Mouse (Mus musculus) heart, postnatal 14 days (tissue): ENCODE results near the gene Pygm. TPM values are rescaled to one million over a fixed set of nuclear protein-coding genes. Genes with fewer than 3 reads are reported as not detected.
A peak's percentile ranks its signal among the peaks of the same experiment; 100 is the strongest.

Experiments used
- DNase-seq, 2 experiments: peaks; one replicate each; pipeline ENCODE4 v3.0.0; 2021 to 2022
- intact Hi-C: fragments of 180-260 bp; cut with DNase I; formaldehyde crosslinking; loops from one replicate; pipeline ENCODE4 v1.15.1; 2025
- microRNA-seq, 2 experiments: library from miRNA; unstranded; fragments of <30 nt; microRNA quantifications; one replicate each; pipeline ENCODE4 v1.2.0; 2021 to 2022
- total RNA-seq, 2 experiments: library from RNA; stranded (reverse); gene quantifications; 2 replicates each; pipeline ENCODE4 v1.2.3; 2021

Pygm gene
- total RNA-seq, 2 experiments from 2014 or later, result 824 to 866 TPM

DNA sequence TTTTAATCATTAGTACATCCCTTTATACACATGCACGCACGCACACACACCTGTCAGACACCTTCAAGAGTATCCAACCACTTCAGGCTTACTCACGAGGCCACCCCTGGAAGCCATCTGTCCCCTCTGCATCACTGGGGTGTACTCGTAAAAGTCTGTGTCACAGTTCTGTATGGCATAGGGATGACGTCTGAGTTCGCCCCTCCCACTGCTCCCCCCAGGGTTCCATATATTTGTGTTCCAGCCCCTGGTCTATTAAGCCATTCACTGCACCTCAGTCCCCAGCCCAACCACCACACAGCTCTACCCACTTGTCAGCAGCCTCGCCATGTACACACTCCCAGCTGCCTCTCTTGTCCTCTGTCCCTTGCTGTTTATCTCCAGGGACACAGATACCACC, 37.8 kb downstream of the Pygm start:
- DNase-seq, result no peak
- intact Hi-C loops, result no loop called here

DNA sequence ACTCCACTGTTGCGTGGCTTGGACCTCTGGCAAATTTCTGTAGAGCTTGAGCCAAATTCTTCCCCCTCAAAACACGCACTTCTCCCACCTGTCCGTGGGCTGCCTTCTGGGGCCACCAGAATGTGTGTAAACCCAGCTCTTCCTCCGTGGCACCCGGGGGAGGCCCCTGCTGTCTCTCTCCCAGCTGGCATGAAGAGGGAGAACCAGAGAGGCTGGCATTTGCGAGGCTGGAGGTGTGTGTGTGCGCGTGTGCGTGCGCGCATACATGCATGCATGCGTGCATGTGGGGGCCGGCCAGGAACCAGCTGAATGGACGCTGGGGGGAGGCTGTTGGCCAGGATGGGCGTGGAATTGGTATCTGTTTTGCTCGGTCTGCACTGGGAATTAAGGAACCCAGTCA, 39.0 kb downstream of the Pygm start:
- no peak for DNase-seq
- intact Hi-C loops, result no loop called here

DNA sequence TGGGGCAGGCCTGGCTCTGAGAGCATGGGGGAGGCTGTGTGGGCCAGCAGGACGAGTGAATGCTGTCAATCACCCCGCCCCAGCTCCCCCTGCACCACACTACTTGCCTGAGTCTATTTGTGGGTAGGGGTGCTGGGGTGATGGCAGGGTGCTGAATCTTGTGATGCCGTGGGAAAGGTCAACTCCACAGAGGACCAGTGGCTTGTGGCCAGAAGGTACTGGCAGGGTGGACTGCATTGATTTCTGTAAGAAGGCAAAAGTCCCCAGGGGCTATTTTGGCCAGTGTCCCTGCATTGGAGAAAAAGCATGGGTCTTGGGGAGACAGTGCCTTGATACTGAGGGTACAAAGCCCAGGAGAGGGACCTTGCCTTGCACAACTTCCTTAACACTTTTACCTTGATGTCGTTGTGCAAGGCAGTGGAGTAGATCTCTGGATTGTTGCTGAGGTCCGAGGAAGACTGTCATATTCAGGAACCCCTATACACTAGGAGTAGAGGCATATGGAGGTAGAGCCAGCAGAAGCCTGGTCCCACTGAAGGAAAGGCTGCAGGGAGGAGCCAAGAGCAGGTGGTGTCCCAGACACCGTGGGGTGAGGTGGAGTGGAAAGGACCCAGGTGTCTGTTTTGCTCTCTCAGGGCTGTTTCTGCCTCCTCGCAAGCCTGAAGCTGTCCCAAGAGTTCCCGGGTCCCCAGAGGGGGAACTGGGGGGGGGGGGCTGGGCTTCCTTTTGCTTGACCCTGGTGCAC, 40.1 kb downstream of the Pygm start:
- no peak for DNase-seq
- intact Hi-C loops, result no loop called here

DNA sequence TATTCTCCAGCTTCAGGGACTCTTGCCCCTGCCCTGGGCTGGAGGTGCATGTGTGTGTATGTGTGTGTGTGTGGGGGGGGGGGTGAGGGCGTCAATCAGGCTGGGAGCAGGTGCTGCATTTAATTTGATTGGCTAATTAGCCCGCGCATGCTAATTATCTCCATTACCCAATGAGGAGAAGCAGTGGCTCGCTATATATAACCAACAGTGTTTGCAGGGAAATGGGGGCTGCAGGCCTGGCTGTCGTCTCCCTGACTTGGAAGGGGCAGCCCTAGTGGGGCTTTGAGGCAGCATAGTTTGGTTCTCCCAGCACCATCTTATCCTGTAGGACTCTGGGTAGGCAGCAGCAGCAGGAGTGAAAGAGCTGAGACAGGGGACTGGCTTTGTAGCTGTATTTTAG, 41.4 kb downstream of the Pygm start:
- no peak for DNase-seq
- intact Hi-C loops, result no loop called here

DNA sequence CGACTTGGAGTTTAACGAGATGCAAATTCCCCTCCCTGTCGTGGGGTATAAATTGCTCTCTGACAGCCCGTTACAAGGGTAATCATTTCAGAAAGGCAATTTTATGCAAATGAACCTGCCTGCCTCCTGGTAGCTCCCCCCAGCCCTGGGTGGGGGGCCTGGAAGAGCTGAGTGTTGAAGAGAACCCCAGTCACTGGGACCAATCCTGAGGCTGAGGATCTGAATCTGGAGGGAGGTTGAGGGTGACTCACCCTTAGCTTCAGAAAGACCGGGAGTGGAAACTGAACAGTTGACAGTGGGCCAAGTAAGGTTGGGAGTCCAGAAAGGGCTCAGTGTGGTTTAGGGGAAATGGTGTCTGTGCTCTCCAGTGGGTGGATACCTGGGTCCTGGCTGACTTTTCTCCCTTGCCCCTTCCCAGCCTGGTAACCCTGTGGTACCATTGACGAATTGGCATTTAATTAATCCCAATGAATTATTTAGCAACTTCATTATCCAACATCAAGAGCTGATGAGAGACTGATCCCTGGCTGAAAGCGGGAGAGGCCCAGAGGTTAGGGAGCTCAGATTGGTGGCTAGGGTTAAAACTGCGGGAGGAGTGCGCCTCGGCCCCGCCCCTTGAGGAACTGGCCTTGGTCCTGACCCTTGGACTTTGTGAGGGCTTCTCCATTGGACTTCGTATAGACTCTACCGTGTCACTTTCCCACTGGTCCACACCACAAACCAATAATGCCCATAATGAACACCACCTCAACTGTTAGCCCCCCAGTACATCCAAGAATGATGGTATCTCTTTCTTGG, 42.7 kb downstream of the Pygm start:
- DNase-seq, result peak; percentile 54 to 70
- intact Hi-C loops, result no loop called here

DNA sequence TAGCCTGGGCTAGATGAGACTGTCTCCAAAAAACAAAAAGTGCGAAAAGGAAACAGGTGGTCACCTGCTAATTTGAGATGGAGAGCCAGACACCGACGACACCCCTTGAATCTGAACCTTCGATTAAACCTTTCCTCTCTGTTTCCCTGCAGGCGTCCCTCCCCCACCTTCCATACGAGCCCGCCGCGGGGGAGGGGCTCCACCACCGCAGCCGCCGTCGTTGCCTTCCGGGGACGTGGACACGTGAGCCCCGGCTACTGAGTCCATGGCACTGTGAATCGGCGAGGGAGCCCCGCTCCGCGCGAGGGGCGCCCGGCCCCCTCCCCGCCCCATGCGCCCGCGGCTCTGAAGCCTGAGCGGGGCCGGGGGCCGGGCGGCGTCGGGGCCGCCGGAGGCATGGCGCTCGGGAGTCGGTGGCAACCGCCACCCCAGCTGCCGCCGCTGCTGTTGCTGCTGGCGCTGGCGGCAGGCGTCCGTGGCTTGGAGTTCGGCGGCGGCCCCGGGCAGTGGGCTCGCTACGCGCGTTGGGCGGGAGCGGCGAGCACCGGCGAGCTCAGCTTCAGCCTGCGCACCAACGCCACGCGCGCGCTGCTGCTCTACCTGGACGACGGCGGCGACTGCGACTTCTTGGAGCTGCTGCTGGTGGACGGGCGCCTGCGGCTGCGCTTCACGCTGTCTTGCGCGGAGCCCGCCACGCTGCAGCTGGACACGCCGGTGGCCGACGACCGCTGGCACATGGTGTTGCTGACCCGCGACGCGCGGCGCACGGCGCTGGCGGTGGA, 43.6 kb downstream of the Pygm start:
- peak; percentile 55 to 59 for DNase-seq
- intact Hi-C loops, result no loop called here

DNA sequence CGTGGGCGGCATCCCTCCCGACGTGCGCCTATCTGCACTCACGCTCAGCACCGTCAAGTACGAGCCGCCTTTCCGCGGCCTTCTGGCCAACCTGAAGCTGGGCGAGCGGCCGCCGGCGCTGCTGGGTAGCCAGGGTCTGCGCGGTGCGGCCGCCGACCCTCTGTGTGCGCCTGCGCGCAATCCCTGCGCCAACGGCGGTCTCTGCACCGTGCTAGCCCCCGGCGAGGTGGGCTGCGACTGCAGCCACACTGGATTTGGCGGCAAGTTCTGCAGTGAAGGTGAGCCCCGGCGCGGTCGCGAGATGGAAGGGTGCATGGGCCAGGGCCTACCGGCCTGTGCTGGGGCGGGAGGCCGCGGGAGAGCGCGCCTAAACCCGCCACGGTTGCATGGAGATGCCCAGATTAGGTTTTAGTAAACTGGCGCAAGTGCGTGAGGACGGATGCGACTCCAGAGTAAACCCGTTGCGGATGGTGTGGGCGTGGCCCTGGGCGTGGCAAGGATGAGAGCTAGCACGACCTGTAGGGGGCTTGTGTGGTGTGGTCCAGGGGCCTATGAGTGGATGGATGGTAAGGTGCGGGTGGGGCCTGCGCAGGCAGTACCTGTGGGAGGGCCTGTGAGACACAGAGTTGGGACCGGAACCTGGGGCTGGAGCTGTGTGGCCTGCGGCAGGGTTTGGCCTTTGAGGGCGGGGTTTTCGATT, 44.5 kb downstream of the Pygm start:
- DNase-seq, result no peak
- intact Hi-C loops, result no loop called here

DNA sequence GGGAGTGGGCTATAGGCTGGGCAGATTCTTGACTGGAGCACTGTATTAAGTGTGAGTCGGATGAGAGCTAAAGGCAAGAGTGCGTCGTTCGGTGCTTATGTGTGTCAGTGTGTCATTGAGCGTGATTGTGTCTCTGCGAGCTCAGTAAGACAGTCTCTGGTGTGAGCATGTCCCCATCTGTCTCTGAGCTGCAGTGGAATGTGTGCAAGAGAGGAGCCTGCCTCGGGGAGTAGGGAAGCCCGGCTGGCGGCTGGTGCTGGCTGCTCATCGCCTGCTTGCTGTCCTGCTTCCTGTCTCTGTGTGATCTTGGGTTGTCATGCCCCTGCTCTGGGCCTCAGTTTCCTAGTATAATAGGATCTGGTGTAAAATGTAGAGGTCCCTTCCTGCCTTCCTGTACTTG, 58.8 kb downstream of the Pygm start:
- intact Hi-C loops, result no loop called here
- no peak for DNase-seq

DNA sequence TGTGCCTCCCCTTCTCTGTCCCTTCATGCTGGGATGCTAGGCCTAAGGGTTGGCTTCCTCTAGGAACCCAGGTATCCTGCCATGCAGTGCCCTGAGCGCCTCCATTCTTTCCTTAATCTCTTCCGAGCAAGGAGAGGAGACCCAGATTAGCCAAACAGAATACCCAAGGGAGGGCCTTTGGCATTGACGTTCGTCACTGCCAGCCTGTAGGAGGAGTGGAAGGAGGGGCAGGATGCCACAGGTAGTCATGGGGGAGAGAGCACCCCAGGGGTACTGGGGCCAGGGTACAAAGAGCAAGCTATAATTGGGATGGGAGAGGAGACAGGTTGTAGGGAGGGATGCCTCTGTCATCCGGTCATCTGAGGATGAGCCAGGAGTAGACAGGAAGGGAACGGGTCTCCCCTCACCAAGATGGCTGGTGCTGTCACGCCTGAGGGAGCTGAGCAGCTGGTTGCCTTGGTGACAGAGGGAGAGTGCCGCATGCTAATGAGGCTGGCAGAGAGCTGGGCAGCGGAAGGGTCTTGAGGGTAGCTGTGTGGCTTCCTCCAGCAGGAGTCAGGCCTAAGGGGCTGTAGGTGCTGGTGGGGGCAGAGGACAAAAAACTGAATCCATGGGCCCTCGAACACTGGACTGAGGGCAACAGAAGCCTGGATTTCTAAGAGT, 61.7 kb downstream of the Pygm start:
- intact Hi-C loops, result no loop called here
- DNase-seq, result no peak

DNA sequence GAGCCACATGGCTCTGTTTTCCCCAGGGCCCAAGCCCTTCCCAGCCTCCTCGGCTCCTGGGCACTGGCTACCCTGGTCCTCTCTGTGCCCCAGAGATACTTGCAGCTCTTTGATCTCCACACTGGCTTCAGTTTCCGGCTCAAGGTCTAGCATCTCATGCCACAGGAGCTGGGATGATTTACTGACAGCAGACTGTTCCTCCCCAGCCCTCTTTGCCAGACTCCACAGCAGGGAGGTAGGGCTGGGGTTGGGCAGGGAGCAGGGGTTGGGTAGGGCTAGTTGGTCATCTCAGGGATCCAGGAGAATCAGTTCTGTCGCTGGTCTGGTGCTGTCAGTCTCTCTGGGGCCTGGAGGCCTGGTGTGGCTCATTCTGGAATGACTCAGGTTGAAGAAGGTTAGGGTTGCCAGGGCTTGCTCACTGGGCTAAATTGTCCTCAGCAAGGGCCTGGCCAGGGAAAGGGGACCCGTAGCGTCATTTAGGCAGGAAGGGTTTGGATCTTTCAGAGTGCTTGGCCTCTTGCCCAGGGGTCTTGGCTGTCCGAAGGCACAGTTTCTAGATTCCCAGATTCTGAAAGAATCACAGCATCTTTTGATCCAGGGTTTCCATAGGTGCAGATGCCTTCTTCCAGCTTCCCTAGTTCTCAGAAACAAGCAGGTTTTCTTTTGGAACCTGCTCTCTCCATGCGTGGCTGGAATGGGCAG, 62.7 kb downstream of the Pygm start:
- intact Hi-C loops, result no loop called here
- no peak for DNase-seq

Small RNAs within 50 kb of the gene (microRNA-seq; reads per million reads assigned to microRNA genes)
- gene Mir6989, result 1.1 to 3.5 reads per million in 2 experiments

Other genes starting within 250 kb of the Pygm start
- gene Batf2, start 243.4 kb upstream of the Pygm start, total RNA-seq, result under 1 TPM; 0.46 to 0.88 TPM
- 10 to 100 TPM; 54.8 to 58.4 TPM for gene Arl2, start 242.9 kb upstream of the Pygm start, total RNA-seq
- gene Majin, start 200.0 kb upstream of the Pygm start, total RNA-seq, result not detected
- not detected for gene Gpha2, start 158.0 kb upstream of the Pygm start, total RNA-seq
- gene Ppp2r5b, start 148.5 kb upstream of the Pygm start, total RNA-seq, result 10 to 100 TPM; 31.4 to 35.1 TPM
- gene Atg2a, start 142.7 kb upstream of the Pygm start, total RNA-seq, result 10 to 100 TPM; 20.4 to 22.7 TPM
- gene Ehd1, start 107.7 kb upstream of the Pygm start, total RNA-seq, result 100 to 1,000 TPM; 163 to 172 TPM
- gene Cdc42bpg, start 77.9 kb upstream of the Pygm start, total RNA-seq, result 1 to 10 TPM; 8.9 to 9.8 TPM
- gene Men1, start 49.4 kb upstream of the Pygm start, total RNA-seq, result 10 to 100 TPM; 18.2 to 18.5 TPM
- gene Map4k2, start 43.3 kb upstream of the Pygm start, total RNA-seq, result 10 to 100 TPM; 56.3 TPM
- gene Sf1, start 20.7 kb upstream of the Pygm start, total RNA-seq, result 100 to 1,000 TPM; 102 to 105 TPM
- 10 to 100 TPM; 66.6 to 70.7 TPM for gene Rasgrp2, start 14.9 kb downstream of the Pygm start, total RNA-seq
- 1 to 10 TPM; 5.2 to 5.9 TPM for gene Nrxn2, start 34.3 kb downstream of the Pygm start, total RNA-seq
- gene Slc22a12, start 158.6 kb downstream of the Pygm start, total RNA-seq, result not detected